Mouse (Mus musculus) thymus, postnatal 36 days (tissue): ENCODE data around the gene Btbd2.
"Not testable (repeated sequence)": the region's sequence is repeated elsewhere in the genome, so short reads cannot be mapped to it uniquely, and the experiment has no call there.

Source experiments
- DNase-seq, 2 experiments: peaks; one replicate each; pipeline ENCODE4 v3.0.0; 2022; ENCODE audit warnings: mixed read lengths in 2 of 2

The Btbd2 gene

DNA sequence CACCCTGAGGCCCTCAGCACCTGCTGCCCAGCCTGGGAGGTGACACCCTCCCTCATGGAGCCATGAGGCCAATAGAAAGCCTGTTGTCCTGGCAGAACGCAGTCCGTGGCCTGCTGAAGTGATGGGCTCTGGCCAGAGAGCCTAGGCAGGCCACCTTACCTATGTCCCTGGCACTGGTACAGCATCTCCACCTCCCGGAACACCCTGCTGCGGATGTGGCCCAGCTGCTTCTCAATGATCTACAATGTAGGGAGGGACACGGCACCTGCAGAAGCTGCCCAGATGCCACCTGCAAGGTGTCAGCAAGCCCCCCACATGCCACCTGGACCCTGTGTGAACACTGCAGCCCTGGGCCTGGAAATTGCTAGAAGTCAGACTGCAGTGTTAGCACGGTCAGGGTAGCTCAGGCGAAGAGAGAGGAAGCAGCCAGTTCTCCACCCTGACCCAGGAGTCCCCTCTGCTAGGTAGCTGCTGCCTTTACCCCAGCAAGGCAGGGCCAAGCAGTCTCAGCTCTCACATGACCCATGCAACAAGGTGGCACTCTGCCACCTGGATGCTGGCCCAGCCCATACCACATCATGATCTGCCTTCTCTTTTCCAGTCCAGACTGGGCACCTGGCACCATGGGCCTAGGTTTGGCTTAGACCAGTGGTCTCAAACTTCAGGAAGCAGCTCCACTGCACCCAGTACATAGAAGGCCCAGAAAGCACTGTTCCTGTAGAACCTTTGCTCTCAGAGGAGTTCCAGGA, 13.0 kb upstream of the Btbd2 start:
- no peak for DNase-seq

DNA sequence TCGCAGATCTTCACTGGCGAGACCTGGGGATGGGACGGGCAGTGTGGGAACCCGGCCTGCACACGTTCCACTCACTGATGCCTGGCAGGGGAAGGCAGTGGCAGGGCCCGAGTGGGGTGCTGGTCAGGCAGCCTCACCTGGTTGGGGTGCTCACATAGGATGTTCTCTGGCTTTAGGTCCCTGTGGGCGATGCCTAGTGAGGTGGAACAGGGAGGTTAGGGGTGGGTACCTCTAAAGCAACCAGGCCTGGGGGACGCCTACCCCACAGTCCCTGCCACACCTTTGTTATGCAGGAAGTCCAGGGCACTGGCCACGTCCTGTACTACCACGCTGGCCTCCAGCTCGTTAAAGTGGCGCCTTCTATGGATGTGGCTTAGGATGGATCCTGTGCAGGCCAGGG, 12.1 kb upstream of the Btbd2 start:
- DNase-seq: no peak

DNA sequence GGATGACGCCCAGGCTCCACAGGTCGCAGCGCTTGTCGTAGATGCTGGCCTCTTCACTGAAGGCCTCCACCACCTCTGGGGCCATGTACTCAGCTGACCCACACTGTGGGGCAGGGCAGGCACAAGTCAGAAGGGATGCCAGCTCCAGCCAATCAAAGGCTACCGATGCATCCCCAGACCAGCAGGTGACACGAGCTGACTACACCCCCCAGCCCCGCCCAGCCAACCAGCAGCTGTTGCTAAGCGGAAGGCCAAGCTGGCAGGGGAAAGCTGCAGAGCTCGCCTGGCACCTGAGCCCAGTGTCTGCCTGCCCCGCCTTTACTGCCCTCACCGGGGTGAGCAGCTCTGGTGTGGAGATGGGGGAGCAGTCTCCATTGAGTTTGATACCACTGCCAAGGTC, 11.7 kb upstream of the Btbd2 start:
- DNase-seq: peak in 1 of 2 experiments; percentile 39

- no peak for DNase-seq
Measured at GRCm38 (mm10) chr10:80666837-80667412, 10.1 kb upstream of the Btbd2 start.

DNA sequence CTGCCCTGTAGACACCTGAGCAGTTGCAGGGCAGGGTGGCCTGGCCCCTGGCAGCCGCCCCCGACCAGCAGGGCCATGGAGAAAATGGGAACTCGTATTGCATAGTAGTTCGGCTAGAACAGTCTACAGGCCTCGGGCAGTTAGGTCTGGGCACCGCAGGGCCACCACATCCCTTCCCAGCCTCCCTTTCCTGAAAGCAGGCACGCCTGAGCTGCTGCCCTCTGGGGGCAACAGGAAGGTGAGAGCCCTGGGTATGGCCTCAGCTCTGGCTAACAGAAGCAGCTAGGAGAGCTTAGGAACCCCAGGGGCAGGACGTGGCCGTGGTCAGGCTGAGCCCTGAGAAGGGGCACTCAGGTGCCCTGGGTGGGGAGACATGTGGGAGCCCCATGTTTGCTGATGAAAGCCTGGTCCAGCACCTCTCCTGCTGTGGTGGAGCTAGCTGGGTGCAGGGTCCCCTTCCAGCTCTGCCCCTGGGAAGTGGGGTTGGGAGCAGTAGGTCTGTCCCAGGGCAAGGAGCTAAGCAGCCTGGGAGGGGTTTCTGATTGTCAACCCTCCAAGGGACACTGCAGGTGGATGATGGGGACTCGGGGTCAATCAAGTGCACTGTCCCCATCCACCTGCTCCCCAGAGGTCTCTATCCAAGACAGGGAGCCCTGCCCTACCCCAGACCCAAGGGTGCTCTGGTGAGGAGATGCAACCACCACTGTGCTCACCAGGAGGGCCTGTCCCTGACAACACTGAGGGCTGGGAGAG, 9.3 kb upstream of the Btbd2 start:
- DNase-seq: no peak

GRCm38 (mm10) chr10:80665459-80665858, 8.6 kb upstream of the Btbd2 start:
- DNase-seq: no peak

GRCm38 (mm10) chr10:80665016-80665380, 8.1 kb upstream of the Btbd2 start:
- no peak for DNase-seq

DNA sequence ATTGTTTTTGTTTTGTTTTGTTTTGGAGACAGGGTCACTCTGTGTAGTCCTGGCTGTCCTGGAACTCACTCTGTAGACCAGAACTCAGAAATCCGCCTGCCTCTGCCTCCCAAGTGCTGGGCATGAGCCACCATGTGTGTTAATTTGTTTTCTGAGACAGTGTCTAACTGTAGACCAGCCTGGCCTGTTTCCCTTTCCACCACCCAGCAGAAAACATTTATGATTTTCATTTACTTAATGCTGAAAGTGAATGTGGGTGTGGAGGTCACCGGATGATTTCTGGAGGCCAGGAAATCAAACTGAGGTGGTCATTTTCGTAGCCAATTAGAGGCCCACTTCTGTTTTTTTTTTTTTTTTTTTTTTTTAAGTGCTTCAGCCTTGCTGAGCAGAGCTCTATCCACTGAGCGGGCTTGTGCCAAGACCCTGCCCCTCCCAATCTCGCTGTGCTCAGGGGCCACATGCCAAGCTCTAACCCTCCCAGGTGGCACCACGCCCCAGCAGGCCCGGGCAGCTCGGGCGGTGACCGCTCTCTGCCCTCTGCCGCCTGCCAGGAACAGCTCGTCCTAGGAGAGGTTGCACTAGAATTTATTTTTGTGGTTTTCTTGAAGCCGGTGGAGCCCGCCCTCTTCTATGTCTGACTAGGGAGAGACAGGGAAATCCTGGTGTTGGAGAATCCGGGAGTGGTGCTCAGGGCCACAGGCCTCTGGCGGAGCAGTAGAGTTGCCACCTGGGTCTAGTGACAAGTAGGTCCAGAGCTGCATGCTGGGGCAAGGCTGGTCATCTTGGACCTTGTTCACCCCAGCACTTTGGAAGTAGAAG, 7.5 kb upstream of the Btbd2 start:
- no peak for DNase-seq

- DNase-seq: no peak
Measured at GRCm38 (mm10) chr10:80663485-80664196, 6.8 kb upstream of the Btbd2 start.

- DNase-seq: peak; percentile 82 to 84
Measured at GRCm38 (mm10) chr10:80661149-80661548, 4.3 kb upstream of the Btbd2 start.

- peak; percentile 70 to 77 for DNase-seq
Measured at GRCm38 (mm10) chr10:80659213-80659612, 2.3 kb upstream of the Btbd2 start.

DNA sequence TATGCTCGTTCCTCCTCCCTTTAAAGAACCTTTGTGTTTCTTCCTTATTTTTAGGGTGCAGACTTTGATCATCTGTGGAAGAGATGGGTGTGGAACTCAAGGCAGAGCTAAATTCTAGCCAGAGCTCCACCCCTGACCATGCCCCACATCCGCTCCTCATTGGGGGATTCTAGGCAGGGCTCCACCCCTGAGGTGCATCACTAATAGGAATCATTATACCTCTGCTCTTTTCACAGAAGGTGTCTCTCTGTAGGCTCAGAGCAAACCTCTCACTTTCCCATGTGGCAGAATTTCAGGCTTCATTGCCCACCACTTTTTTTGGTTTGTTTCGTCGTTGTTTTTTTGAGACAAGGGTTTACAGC, 2.0 kb upstream of the Btbd2 start:
- DNase-seq: peak; percentile 53 to 60

GRCm38 (mm10) chr10:80658194-80658840, 1.4 kb upstream of the Btbd2 start:
- no peak for DNase-seq

- peak; percentile 94 to 97 for DNase-seq
Measured at GRCm38 (mm10) chr10:80656130-80656862, 575 bp downstream of the Btbd2 start.

- DNase-seq: no peak
Measured at GRCm38 (mm10) chr10:80655406-80656129, 1.3 kb downstream of the Btbd2 start.

- no peak for DNase-seq
Measured at GRCm38 (mm10) chr10:80654866-80655265, 2.0 kb downstream of the Btbd2 start.

GRCm38 (mm10) chr10:80653156-80653720, 3.6 kb downstream of the Btbd2 start:
- DNase-seq: no peak

- DNase-seq: no peak
Measured at GRCm38 (mm10) chr10:80650392-80650791, 6.5 kb downstream of the Btbd2 start.

- not testable (repeated sequence) for DNase-seq
Measured at GRCm38 (mm10) chr10:80649910-80650309, 7.0 kb downstream of the Btbd2 start.

DNA sequence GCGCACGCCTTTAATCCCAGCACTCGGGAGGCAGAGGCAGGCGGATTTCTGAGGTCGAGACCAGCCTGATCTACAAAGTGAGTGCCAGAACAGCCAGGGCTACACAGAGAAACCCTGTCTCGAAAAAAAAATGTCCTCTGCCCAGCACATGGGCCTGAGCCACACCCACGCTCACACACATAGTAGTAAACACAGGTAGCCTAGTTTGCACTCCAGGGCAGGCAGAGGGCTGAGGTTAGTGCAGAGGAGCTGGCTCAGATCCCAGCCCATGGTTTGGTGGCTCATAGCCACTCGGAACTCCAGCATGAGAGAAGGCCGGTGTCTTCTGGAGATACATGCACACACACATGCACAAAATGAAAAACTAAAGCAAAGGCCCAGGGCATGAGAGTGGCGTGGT, 9.9 kb downstream of the Btbd2 start:
- no peak for DNase-seq
